Mouse (Mus musculus) T-helper 1 cell (primary cell): ENCODE results near the gene Dnajb2.

Experiments
- in situ Hi-C: fragments of 300-600 bp; cut with MboI, MseI; formaldehyde crosslinking; loops from one replicate; pipeline ENCODE4 v1.15.1; 2025; ENCODE audit warnings: high pct_unique_total_duplicates

The Dnajb2 gene

DNA sequence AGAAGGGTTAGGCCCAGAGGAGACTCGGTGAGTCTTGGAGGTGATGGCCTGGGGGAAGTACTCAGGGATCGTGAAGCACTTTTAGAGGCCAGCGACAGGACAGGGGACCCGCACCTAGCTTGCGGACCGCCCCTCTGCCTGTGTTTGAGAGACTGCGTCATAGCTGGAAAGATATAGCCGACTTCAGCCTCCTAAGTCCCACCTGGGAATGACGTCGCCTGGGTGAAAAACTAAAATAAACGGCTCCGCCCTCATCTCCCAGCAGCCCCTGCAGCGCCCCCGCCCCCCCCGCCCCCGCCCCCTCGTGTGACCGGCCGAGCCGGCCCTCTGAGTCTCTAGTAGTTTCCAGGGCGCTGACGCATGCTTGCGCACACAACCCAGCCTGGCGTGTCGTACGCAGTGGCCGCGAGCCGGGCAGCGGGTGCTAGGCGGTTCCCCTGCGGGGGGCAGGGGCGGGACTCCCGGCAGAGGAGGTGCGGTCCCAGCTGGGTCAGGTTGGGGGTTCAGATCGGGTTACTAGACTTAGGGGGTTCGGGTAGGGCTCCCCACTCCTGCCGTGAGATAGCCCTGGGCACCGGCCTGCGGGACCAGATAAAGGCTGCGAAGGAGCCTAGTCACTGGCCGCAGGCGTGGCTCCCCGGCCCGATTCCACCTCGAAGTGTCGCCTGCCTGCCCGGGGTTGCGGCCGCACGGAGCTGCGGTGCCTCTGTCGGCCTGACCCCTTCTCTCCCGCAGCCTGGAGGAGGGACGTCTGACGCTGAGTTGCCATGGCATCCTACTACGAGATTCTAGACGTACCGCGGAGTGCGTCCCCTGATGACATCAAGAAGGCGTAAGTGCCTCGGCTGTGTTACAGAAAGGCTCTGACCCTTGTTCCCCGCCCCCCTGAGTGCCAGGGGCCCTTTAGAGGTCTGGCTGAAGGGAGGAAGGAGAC is at the start of gene Dnajb2:
Gene Dnajb2 (plus strand): TSS at position 290 of the 934 bp plus-strand sequence.
- in situ Hi-C loops = no loop called here

GRCm38 (mm10) chr1:75187126-75187525 is 49.1 kb upstream of the Dnajb2 start:
- in situ Hi-C loops = no loop called here

DNA sequence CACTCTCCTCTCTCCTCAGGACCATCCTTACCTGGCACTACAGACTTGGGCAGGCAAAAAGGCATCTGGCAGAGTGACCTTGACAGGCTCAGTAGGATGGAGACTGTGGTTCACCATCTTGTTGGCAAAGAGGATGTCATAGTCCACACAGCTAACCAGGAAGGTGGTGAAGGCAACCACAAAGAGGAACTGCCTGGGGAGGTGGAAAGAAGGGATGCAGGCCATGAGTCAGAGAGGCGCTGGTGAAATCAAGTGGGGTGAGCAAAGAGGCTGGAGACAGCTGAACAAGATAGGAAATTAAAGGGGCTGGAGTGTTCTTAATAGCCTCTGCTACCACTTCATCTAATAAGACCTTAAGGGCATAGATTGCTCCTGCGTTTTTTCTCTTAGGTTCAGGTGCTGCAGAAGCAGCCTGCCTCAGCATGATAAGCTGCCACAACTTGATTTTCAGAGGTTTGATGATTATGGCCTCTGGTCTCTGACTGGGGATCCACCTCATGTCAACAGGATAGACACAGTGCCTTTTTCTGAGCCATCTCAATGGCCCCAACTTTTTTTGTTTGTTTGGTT is 48.2 kb upstream of the Dnajb2 start:
- in situ Hi-C loops = no loop called here

- in situ Hi-C loops = loop anchor here (10.0 kb wide), 1 partner anchor 64 kb away; no protein-coding TSS in a partner anchor
Measured at GRCm38 (mm10) chr1:75190577-75190976, 45.6 kb upstream of the Dnajb2 start.

DNA sequence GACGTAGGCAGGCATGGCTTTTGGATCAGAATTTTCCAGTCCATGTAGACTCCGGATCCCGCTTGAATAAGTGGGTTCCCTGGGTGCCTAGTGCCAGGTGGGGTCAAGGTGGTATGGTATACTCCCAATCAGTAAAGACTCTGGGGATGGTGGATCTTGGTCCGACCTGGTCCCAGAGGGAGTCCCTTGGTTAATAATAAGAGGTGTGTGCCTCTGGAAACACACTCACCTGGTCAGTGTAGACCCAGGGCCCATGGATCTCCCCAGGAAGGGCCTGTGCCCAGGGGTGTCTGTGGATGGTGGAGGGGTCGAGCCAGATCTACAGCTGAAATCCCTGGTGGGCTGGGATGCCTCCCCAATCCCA is 45.0 kb upstream of the Dnajb2 start:
- in situ Hi-C loops = loop anchor here (10.0 kb wide), 1 partner anchor 64 kb away; no protein-coding TSS in a partner anchor

DNA sequence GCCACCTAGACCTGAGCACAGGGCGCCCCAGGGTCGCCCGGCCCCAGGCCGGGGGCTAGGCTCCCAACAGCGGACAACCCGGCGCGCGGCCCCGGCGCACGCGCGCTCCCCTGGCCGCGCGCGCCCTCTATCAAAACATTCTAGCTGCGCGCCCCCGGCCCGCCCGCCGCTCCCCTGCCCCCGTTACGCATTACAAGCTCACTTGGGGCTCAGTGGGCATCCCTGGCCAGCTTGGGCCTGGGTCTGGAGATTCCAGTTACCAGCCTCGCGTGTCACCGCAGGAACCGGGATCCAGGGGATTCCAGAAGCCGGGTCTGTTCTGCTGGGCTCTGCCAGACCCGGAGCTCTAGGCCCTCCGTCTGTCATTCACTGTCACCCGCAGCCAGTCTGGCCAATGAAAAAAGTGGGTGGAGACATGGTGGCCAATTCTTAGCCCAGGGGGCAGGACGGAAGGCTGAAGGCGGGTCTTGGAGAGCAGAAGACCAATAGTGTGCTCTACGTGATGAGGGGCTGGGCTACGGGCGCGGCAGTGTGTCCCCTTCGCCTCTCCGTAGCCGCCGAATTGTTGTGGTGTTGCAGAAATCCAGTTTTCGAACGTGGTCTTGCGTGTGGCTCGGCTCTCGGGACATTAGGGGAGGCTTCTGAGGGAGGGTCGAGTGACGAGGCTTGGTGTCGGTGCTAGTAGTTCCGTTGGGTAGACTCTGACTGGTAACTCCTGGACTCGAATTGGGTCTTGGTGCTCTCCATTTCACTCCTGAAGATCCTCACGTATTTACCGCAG is 44.4 kb upstream of the Dnajb2 start, which contains the start of the genes Ankzf1 and Atg9a:
Gene Ankzf1 (plus strand): TSS at position 530 of the 781 bp plus-strand sequence.
Gene Atg9a (minus strand): TSS at position 575 of the 781 bp plus-strand sequence.
- in situ Hi-C loops = loop anchor here (10.0 kb wide), 1 partner anchor 63 kb away; no protein-coding TSS in a partner anchor

DNA sequence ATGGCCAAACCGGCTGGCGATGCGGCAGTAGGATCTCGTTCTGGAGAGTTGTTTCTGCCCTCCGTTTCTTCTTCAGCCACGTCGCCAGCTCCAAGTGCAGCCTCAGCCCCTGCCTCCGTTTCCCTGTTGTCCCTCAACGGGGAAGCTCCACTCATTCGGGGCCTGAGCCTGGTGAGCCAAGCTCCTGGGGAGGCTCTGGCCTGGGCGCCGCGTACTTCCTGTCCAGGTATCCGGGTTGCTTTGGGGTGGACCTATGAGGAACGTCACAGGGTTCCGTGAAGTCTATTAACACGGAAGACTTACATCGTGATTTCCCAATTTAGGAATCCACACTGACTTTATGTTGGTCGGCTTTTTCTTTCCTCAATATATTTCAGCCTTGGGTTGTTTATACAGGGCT is 43.8 kb upstream of the Dnajb2 start:
- in situ Hi-C loops = loop anchor here (10.0 kb wide), 1 partner anchor 62 kb away; no protein-coding TSS in a partner anchor

DNA sequence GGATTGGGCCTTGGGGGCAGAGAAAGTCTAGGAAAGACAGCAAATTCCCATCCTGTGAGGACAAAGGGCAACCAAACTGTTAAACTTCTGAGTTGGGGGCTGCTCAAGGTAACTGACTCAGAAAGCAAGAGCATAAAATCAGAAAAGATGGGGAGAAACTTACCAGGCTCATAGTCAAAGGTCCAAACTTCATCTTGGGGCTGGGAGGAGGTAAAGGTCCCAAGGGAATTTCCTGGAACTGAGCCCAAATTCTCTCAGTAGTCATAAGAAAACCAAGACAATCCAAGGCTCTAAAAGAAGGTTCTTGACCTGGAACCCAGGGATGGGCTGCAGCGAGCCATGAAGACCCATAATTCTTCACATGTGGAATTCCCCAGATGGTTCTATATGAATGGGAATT is 35.0 kb upstream of the Dnajb2 start:
- in situ Hi-C loops = no loop called here

- in situ Hi-C loops = no loop called here
Measured at GRCm38 (mm10) chr1:75208967-75209678, 27.1 kb upstream of the Dnajb2 start.

GRCm38 (mm10) chr1:75210136-75211087 is 25.8 kb upstream of the Dnajb2 start, which contains the start of the genes Glb1l and Stk16:
Glb1l (minus strand) TSS chr1:75210813.
Stk16 (plus strand) TSS chr1:75210838.
- in situ Hi-C loops = no loop called here

- in situ Hi-C loops = no loop called here
Measured at GRCm38 (mm10) chr1:75211141-75211708, 25.0 kb upstream of the Dnajb2 start.

GRCm38 (mm10) chr1:75212542-75212941 is 23.7 kb upstream of the Dnajb2 start:
- in situ Hi-C loops = no loop called here

DNA sequence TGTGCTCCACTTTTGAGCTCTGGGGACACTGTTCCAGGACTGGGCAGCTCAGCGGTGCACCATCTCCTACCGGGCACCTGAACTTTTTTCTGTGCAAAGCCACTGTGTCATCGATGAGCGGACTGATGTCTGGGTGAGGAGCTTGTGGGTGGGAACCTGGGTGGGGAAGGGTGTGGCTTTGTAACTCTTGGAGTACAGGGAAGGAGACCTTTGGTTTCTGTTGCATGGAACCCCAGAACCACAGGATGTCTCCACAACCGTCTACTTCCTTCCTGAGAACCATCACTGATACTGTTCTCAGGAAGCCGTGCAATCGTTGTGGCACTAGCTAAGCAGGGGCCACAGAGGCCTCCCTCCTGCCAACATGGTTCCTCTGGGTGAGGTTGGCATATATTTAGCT is 23.1 kb upstream of the Dnajb2 start:
- in situ Hi-C loops = no loop called here

DNA sequence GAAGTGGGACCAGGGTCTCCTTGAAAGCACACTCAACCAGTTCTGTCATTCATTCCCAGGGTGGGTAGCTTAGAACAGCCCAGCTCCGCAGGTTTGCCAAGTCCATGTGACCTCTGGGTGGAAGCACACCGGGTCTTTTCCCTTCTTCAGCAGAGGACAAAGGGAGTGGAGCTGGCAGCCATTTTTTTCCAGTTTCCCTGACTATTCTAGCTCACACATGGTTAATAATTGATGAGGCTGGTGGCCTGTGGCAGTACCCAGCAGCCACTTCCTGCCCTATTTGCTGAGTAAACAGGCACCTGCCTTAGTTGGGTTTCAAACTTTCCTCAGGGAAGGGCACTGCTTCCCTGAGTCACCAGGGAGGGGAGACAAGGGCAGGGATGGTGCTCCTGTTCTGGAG is 21.8 kb upstream of the Dnajb2 start:
- in situ Hi-C loops = no loop called here

GRCm38 (mm10) chr1:75214886-75215285 is 21.3 kb upstream of the Dnajb2 start:
- in situ Hi-C loops = loop anchor here (5.0 kb wide), 1 partner anchor 102 kb away; the partner anchor contains the start of gene Dnpep

DNA sequence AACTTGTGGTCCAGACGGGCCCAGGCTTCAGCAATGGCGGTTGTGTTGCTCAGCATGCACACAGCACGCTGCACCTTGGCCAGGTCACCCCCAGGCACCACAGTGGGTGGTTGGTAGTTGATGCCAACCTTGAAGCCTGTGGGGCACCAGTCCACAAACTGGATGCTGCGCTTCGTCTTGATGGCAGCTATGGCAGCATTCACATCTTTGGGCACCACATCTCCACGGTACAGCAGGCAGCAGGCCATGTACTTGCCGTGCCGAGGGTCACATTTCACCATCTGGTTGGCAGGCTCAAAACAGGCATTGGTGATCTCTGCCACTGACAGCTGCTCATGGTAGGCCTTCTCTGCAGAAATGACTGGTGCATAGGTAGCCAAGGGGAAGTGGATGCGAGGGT is 20.4 kb upstream of the Dnajb2 start:
- in situ Hi-C loops = loop anchor here (5.0 kb wide), 1 partner anchor 102 kb away; the partner anchor contains the start of gene Dnpep

GRCm38 (mm10) chr1:75216797-75217585 is 19.2 kb upstream of the Dnajb2 start:
- in situ Hi-C loops = loop anchor here (5.0 kb wide), 1 partner anchor 100 kb away; the partner anchor contains the start of gene Dnpep

GRCm38 (mm10) chr1:75217893-75218226 is 18.3 kb upstream of the Dnajb2 start:
- in situ Hi-C loops = loop anchor here (5.0 kb wide), 1 partner anchor 99 kb away; the partner anchor contains the start of gene Dnpep
